Mouse (Mus musculus) embryo, embryonic 10.5 days (tissue): Measurements from ENCODE around the gene H2al1a.

ENCODE experiments used
- DNase-seq: peaks from one replicate; pipeline ENCODE4 v3.0.0-alpha.2; 2015; ENCODE audit warnings: low spot score

H2al1a gene

GRCm38 (mm10) chrX:11345762-11346161, 46.7 kb downstream of the H2al1a start:
- DNase-seq: peak; percentile 47

- DNase-seq: no peak
These were observed 47.7 kb downstream of the H2al1a start for GRCm38 (mm10) chrX:11346756-11347155.
